Mouse (Mus musculus) midbrain, postnatal 0 days (tissue): ENCODE measurements around the gene Nudcd3. TPM values are rescaled to one million over a fixed set of nuclear protein-coding genes. Genes with fewer than 3 reads are reported as not detected.
A peak's percentile ranks its signal among the peaks of the same experiment; 100 is the strongest.

Experiments
- ATAC-seq: fragments of 200-750 bp; cut with Nextera tagmentation; 2 replicates; pipeline ENCODE4 v1.8.0; 2017; ENCODE audit warnings: moderate number of reproducible peaks, mild to moderate bottlenecking, moderate TSS enrichment, moderate library complexity; ENCODE audit not compliant: low FRiP score
- DNase-seq: peaks from one replicate; pipeline ENCODE4 v3.0.0-alpha.2; 2015; ENCODE audit warnings: low spot score
- H3K27ac ChIP-seq: fragments of 300-500 bp; sonication (generic); 2 replicates; pipeline ENCODE4 v1.5.1; 2014; ENCODE audit warnings: low read depth, mild to moderate bottlenecking, low read length, mixed read lengths
- H3K27me3 ChIP-seq: fragments of 300-500 bp; sonication (generic); 2 replicates; pipeline ENCODE4 v1.6.1; 2014; ENCODE audit warnings: low read length, control low read depth, mixed read lengths; ENCODE audit not compliant: insufficient read depth
- H3K36me3 ChIP-seq: fragments of 300-500 bp; sonication (generic); 2 replicates; pipeline ENCODE4 v1.6.1; 2014; ENCODE audit warnings: low read length, control low read depth, mixed read lengths; ENCODE audit not compliant: insufficient read depth
- H3K4me1 ChIP-seq: fragments of 300-500 bp; sonication (generic); 2 replicates; pipeline ENCODE4 v1.6.1; 2014; ENCODE audit warnings: mild to moderate bottlenecking, control low read depth, antibody characterized with exemption, low read length, mixed read lengths; ENCODE audit not compliant: insufficient read depth
- H3K4me2 ChIP-seq: fragments of 300-500 bp; sonication (generic); 2 replicates; pipeline ENCODE4 v1.6.1; 2014; ENCODE audit warnings: low read depth, mild to moderate bottlenecking, low read length, mixed read lengths; ENCODE audit not compliant: poor library complexity, severe bottlenecking
- H3K4me3 ChIP-seq: fragments of 300-500 bp; sonication (generic); 2 replicates; pipeline ENCODE4 v1.5.1; 2014; ENCODE audit warnings: low read depth, mild to moderate bottlenecking, low read length, moderate library complexity
- H3K9ac ChIP-seq: fragments of 300-500 bp; sonication (generic); replicated peaks from 2 replicates; pipeline ENCODE4 v1.6.1; 2014; ENCODE audit warnings: mild to moderate bottlenecking, low read length, moderate library complexity, mixed read lengths; ENCODE audit not compliant: poor library complexity, severe bottlenecking
- H3K9me3 ChIP-seq: fragments of 300-500 bp; sonication (generic); 2 replicates; pipeline ENCODE4 v1.6.1; 2016; ENCODE audit warnings: low read length, control low read depth
- CTCF ChIP-seq: IDR thresholded peaks from 2 replicates; pipeline ENCODE4 v1.5.1; 2016; ENCODE audit warnings: antibody characterized with exemption, mild to moderate bottlenecking
- WGBS: fragments of 180-500 bp; shearing (Covaris S2); extraction: QIAGEN DNeasy Blood & Tissue Kit; methylation state at CpG from one replicate; pipeline ENCODE4 v1.1.7; 2014; 5-methylcytosine and 5-hydroxymethylcytosine counted together
- polyA plus RNA-seq: library from polyadenylated mRNA; unstranded; fragments of >200 nt; fragmentation: Nextera tagmentation; extraction: Ambion mirVana; gene quantifications from 2 replicates; pipeline ENCODE4 v1.2.1, GENCODE M21; 2015
- total RNA-seq: library from RNA; depleted of rRNA; stranded (reverse); fragments of >200 nt; gene quantifications from 2 replicates; pipeline ENCODE4 v1.2.3, GENCODE M21; 2014

The Nudcd3 gene
- total and polyA plus RNA-seq, 2 experiments from 2014 or later = 68.1 to 70.7 TPM

GRCm38 (mm10) chr11:6199410-6200086, 667 bp downstream of the Nudcd3 start, which contains the start of gene A730071L15Rik:
Gene A730071L15Rik (plus strand): TSS chr11:6200029.
- ATAC-seq (peak; percentile 59), DNase-seq (peak; percentile 8)
- 0 out of 2 replicates have a peak, but pooled peaks cover 8% of the 10 kb centered on the region for H3K4me1 ChIP-seq
- H3K9ac ChIP-seq = peak within 1 kb of the TSS; percentile 90
- H3K36me3 ChIP-seq = no peaks in the 10 kb centered on the region
- peak within 1 kb of the TSS; percentile 73 for H3K4me2 ChIP-seq
- 2% methylated on average over 32 of the region's 35 CpGs for WGBS
- H3K9me3 ChIP-seq = no peaks in the 10 kb centered on the region
- H3K27ac ChIP-seq = peak within 1 kb of the TSS; percentile 90
- H3K27me3 ChIP-seq = no peaks in the 10 kb centered on the region; the same call in 1 of the 2 replicates
- TF ChIP-seq CTCF = peak; percentile 30; the same call in 1 of the 2 replicates
- H3K4me3 ChIP-seq = peak within 1 kb of the TSS; percentile 95

- TF ChIP-seq CTCF = no peak
- no peak for ATAC-seq
- Histone ChIP-seq H3K36me3 (no peaks in the 10 kb centered on the region), H3K9ac (no peak overlapping the region), H3K9me3 (no peaks in the 10 kb centered on the region), H3K27ac (no peak overlapping the region), H3K27me3 (no peaks in the 10 kb centered on the region), H3K4me2 (peak overlapping the region; percentile 73), H3K4me3 (peak overlapping the region; percentile 95; the same call in 1 of the 2 replicates), H3K4me1 (0 out of 2 replicates have a peak, but pooled peaks cover 8% of the 10 kb centered on the region)
- no peak for DNase-seq
- 94% methylated on average over 4 of the region's 4 CpGs for WGBS
These were observed 1.8 kb downstream of the Nudcd3 start for GRCm38 (mm10) chr11:6198449-6198848.

GRCm38 (mm10) chr11:6196780-6197179, 3.4 kb downstream of the Nudcd3 start:
- ATAC-seq = no peak
- TF ChIP-seq CTCF = no peak
- Histone ChIP-seq H3K36me3 (peaks cover 3% of the 10 kb centered on the region), H3K27me3 (no peaks in the 10 kb centered on the region), H3K4me3 (no peak overlapping the region), H3K9me3 (no peaks in the 10 kb centered on the region), H3K4me1 (0 out of 2 replicates have a peak, but pooled peaks cover 8% of the 10 kb centered on the region), H3K27ac (no peak overlapping the region), H3K4me2 (no peak overlapping the region), H3K9ac (no peak overlapping the region)
- DNase-seq = no peak
- WGBS = 92% methylated on average over 8 of the region's 8 CpGs

GRCm38 (mm10) chr11:6187878-6188277, 12.3 kb downstream of the Nudcd3 start:
- H3K9ac ChIP-seq = no peak overlapping the region
- WGBS = 6% methylated on average over 2 of the region's 2 CpGs
- no peak overlapping the region for H3K4me3 ChIP-seq
- peaks cover 9% of the 10 kb centered on the region; the same call in 1 of the 2 replicates for H3K4me1 ChIP-seq
- no peaks in the 10 kb centered on the region for H3K27me3 ChIP-seq
- TF ChIP-seq CTCF = peak; percentile 100
- DNase-seq (peak; percentile 96), ATAC-seq (peak; percentile 71; the same call in 1 of the 2 replicates)
- H3K36me3 ChIP-seq = no peaks in the 10 kb centered on the region
- H3K4me2 ChIP-seq = no peak overlapping the region
- no peaks in the 10 kb centered on the region for H3K9me3 ChIP-seq
- H3K27ac ChIP-seq = no peak overlapping the region

- Histone ChIP-seq H3K4me1 (peaks cover 12% of the 10 kb centered on the region; the same call in 1 of the 2 replicates), H3K27me3 (no peaks in the 10 kb centered on the region), H3K9me3 (no peaks in the 10 kb centered on the region), H3K4me3 (no peak overlapping the region), H3K9ac (no peak overlapping the region), H3K27ac (no peak overlapping the region), H3K4me2 (no peak overlapping the region), H3K36me3 (no peaks in the 10 kb centered on the region)
- ATAC-seq (no peak), DNase-seq (no peak)
- no peak for TF ChIP-seq CTCF
- WGBS = 82% methylated on average over 3 of the region's 3 CpGs
These were observed 12.8 kb downstream of the Nudcd3 start for GRCm38 (mm10) chr11:6187399-6187798.

- Histone ChIP-seq H3K36me3 (no peaks in the 10 kb centered on the region), H3K4me3 (no peak overlapping the region), H3K27me3 (no peaks in the 10 kb centered on the region), H3K9me3 (no peaks in the 10 kb centered on the region), H3K27ac (no peak overlapping the region), H3K9ac (no peak overlapping the region), H3K4me2 (no peak overlapping the region), H3K4me1 (peaks cover 13% of the 10 kb centered on the region)
- DNase-seq (no peak), ATAC-seq (no peak)
- WGBS = 58% methylated on average over 11 of the region's 11 CpGs
- no peak for TF ChIP-seq CTCF
These were observed 15.8 kb downstream of the Nudcd3 start for GRCm38 (mm10) chr11:6184202-6184935.
